ENCODE assay signal across 8 mouse cellular contexts in the genomic region with DNA sequence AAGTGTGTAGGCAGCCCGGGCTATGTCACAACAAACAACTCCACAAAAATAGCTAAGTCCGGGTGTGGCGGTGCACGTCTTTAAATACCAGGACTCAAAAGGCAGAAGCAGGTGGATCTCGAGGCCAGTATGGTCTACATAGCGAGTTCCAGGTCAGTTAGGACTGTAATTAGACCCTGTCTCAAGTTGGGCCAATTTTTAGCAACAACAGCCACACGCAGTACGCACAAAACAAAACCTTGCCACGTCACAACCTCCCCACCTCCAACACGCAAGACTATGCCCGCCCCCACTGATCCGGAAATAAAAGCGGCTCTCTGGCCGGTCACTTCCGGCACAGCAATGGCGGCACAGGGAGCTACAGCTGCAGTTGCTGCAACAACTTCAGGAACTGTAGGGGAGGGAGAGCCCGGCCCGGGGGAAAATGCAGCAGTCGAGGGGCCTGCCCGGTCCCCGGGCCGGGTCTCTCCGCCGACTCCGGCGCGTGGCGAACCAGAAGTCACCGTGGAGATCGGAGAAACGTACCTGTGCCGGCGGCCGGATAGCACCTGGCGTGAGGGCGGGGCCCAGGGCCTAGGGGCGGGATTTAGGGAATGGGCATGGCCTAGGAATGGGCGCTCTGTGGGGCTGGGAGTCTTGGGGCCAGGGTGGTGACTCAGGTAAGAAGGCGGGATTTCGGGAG. TPM values are rescaled to one million over a fixed set of nuclear protein-coding genes. Genes with fewer than 3 reads are reported as not detected.
DNase-seq lines count a peak whose midpoint lies in the region; ATAC-seq and TF ChIP-seq lines count a peak whose summit lies in the region.

A gene (plus strand): TSS at position 327 of the 682 bp plus-strand sequence.

- ATAC-seq in Patski: peak; percentile 85
- ATAC-seq in hindbrain, embryonic 11.5 days (ENCODE audit: low FRiP score): peak; percentile 92
- peak; percentile 98 for ATAC-seq in lung, postnatal 0 days

- CTCF ChIA-PET in Patski (lab: Charles Lee): interaction anchor here (1.1 to 2.0 kb wide), 4 partner anchors 10 to 24 kb away, joined by 3 to 8 read pairs (median 4); a partner anchor contains a TSS

- peak within 1 kb of the TSS; percentile 97 for H3K4me3 ChIP-seq in hindbrain, embryonic 11.5 days (ENCODE audit: low read depth, low read length)
- peak within 1 kb of the TSS; percentile 95 for H3K4me3 ChIP-seq in lung, postnatal 0 days (ENCODE audit: low read depth, low read length)

- in situ Hi-C loops in Patski (cut with MboI; ENCODE audit: low pct_unique_long_range_greater_than_20kb): no loop called here

- 0 out of 2 replicates have a peak, but pooled peaks cover 4% of the 10 kb centered on the region for H3K36me3 ChIP-seq in hindbrain, embryonic 11.5 days (ENCODE audit: control insufficient read depth, insufficient read depth, low read length)
- H3K36me3 ChIP-seq in lung, postnatal 0 days (ENCODE audit: insufficient read depth, low read length): peaks cover 24% of the 10 kb centered on the region

- POLR2A ChIA-PET in Patski (lab: Charles Lee): interaction anchor here (0.6 to 3.6 kb wide), 8 partner anchors 8 to 111 kb away, joined by 3 to 21 read pairs (median 4); no protein-coding TSS in a partner anchor

- DNase-seq in Patski (ENCODE audit: low read depth, low spot score): no peak
- peak; percentile 95 to 96 for DNase-seq in cerebellum, postnatal 10 days
- peak; percentile 68 to 83 for DNase-seq in frontal cortex, postnatal 10 days (ENCODE audit: low spot score in 2 of 2)
- DNase-seq in hindbrain, embryonic 11.5 days (ENCODE audit: low spot score): peak; percentile 92
- DNase-seq in layer of hippocampus, postnatal 10 days (ENCODE audit: low spot score in 2 of 2): peak; percentile 78 to 82
- peak; percentile 97 for DNase-seq in lung, postnatal 0 days (ENCODE audit: low spot score)
- peak; percentile 80 for DNase-seq in ovary, postnatal 14 days (ENCODE audit: low spot score)
- DNase-seq in thymus, postnatal 10 days (ENCODE audit: low spot score in 2 of 2): peak; percentile 76 to 79

- no peaks in the 10 kb centered on the region for H3K9me3 ChIP-seq in hindbrain, embryonic 11.5 days (ENCODE audit: control insufficient read depth, low read length)
- H3K9me3 ChIP-seq in lung, postnatal 0 days (ENCODE audit: low read length): no peaks in the 10 kb centered on the region

- H3K4me2 ChIP-seq in hindbrain, embryonic 11.5 days (replicated peaks; ENCODE audit: low read depth, low read length): peak within 1 kb of the TSS; percentile 70
- peak within 1 kb of the TSS; percentile 62 for H3K4me2 ChIP-seq in lung, postnatal 0 days (replicated peaks; ENCODE audit: low read depth, low read length)

- WGBS in hindbrain, embryonic 11.5 days: 2% methylated on average over 40 of the region's 40 CpGs
- WGBS in lung, postnatal 0 days: under 1% methylated on average over 40 of the region's 40 CpGs

- H3K27ac ChIP-seq in hindbrain, embryonic 11.5 days (ENCODE audit: low read depth, low read length): peak within 1 kb of the TSS; percentile 43; the same call in 1 of the 2 replicates
- peak within 1 kb of the TSS; percentile 90 for H3K27ac ChIP-seq in lung, postnatal 0 days (ENCODE audit: low read length)

- no peak for TF ChIP-seq EP300 in lung, postnatal 0 days (IDR thresholded peaks at IDR 0.05)

- no peaks in the 10 kb centered on the region for H3K27me3 ChIP-seq in Patski
- no peaks in the 10 kb centered on the region for H3K27me3 ChIP-seq in hindbrain, embryonic 11.5 days (ENCODE audit: control insufficient read depth, insufficient read depth, low read length)
- no peaks in the 10 kb centered on the region for H3K27me3 ChIP-seq in lung, postnatal 0 days (replicated peaks; ENCODE audit: insufficient read depth, low read length)

- H3K9ac ChIP-seq in hindbrain, embryonic 11.5 days (ENCODE audit: low read depth, low read length): peak within 1 kb of the TSS; percentile 85
- H3K9ac ChIP-seq in lung, postnatal 0 days (replicated peaks; ENCODE audit: low read depth): peak within 1 kb of the TSS; percentile 71

- TF ChIP-seq CTCF in Patski (IDR thresholded peaks at IDR 0.05): no peak
- no peak for TF ChIP-seq CTCF in lung, postnatal 0 days (IDR thresholded peaks at IDR 0.05)

- no peaks in the 10 kb centered on the region for H3K4me1 ChIP-seq in hindbrain, embryonic 11.5 days (replicated peaks; ENCODE audit: control insufficient read depth, insufficient read depth, low read length)
- 0 out of 2 replicates have a peak, but pooled peaks cover 6% of the 10 kb centered on the region for H3K4me1 ChIP-seq in lung, postnatal 0 days (ENCODE audit: insufficient read depth, low read depth, low read length)

RNA-seq across cellular contexts. Expression of the gene that starts here (rescaled TPM):
- 22.1 TPM for polyA plus RNA-seq in Patski (2021)
- polyA plus RNA-seq in hindbrain, embryonic 11.5 days (2014; fragmentation: Nextera tagmentation; extraction: Ambion mirVana): 49.7 and 50.1 TPM in 2 replicates
- 10 to 100 TPM; 25.8 to 28.2 TPM for total RNA-seq in layer of hippocampus, postnatal 10 days (2021)
- polyA plus RNA-seq in lung, postnatal 0 days (2015; fragmentation: Nextera tagmentation; extraction: Ambion mirVana): 21.1 TPM in 2 replicates
